Mouse (Mus musculus) forebrain, embryonic 14.5 days (tissue): ENCODE data around the gene Alox5. TPM values are rescaled to one million over a fixed set of nuclear protein-coding genes. Genes with fewer than 3 reads are reported as not detected.
"Not testable (repeated sequence)": the region's sequence is repeated elsewhere in the genome, so short reads cannot be mapped to it uniquely, and the experiment has no call there.

Experiments used
- ATAC-seq: fragments of 200-750 bp; cut with Nextera tagmentation; 2 replicates; pipeline ENCODE4 v1.8.0; 2017; ENCODE audit warnings: mild to moderate bottlenecking, moderate library complexity
- DNase-seq: peaks from one replicate; pipeline ENCODE4 v3.0.0-alpha.2; 2015; ENCODE audit warnings: low spot score
- H3K27ac ChIP-seq: fragments of 300-500 bp; sonication (generic); 2 replicates; pipeline ENCODE4 v1.5.1; 2014; ENCODE audit warnings: low read depth, mild to moderate bottlenecking, control low read depth, low read length, moderate library complexity
- H3K27me3 ChIP-seq: fragments of 300-500 bp; sonication (generic); replicated peaks from 2 replicates; pipeline ENCODE4 v1.6.1; 2014; ENCODE audit warnings: low read length, control low read depth, mixed read lengths; ENCODE audit not compliant: control insufficient read depth, insufficient read depth
- H3K36me3 ChIP-seq: fragments of 300-500 bp; sonication (generic); 2 replicates; pipeline ENCODE4 v1.6.1; 2014; ENCODE audit warnings: low read length, control low read depth; ENCODE audit not compliant: control insufficient read depth, insufficient read depth
- H3K4me1 ChIP-seq: fragments of 300-500 bp; sonication (generic); 2 replicates; pipeline ENCODE4 v1.6.1; 2014; ENCODE audit warnings: antibody characterized with exemption, low read length, control low read depth; ENCODE audit not compliant: control insufficient read depth, insufficient read depth
- H3K4me2 ChIP-seq: fragments of 300-500 bp; sonication (generic); 2 replicates; pipeline ENCODE4 v1.6.1; 2014; ENCODE audit warnings: mild to moderate bottlenecking, control low read depth, low read length
- H3K4me3 ChIP-seq: fragments of 300-500 bp; sonication (generic); 2 replicates; pipeline ENCODE4 v1.5.1; 2014; ENCODE audit warnings: low read depth, low read length, control low read depth
- H3K9ac ChIP-seq: fragments of 300-500 bp; sonication (generic); 2 replicates; pipeline ENCODE4 v1.6.1; 2014; ENCODE audit warnings: mild to moderate bottlenecking, low read length, control low read depth, moderate library complexity
- H3K9me3 ChIP-seq: fragments of 300-500 bp; sonication (generic); replicated peaks from 2 replicates; pipeline ENCODE4 v1.6.1; 2016; ENCODE audit warnings: low read length, control low read depth, mixed read lengths; ENCODE audit not compliant: control insufficient read depth
- WGBS: fragments of 180-500 bp; shearing (Covaris S2); extraction: QIAGEN DNeasy Blood & Tissue Kit; methylation state at CpG from one replicate; pipeline ENCODE4 v1.1.7; 2014; 5-methylcytosine and 5-hydroxymethylcytosine counted together
- polyA plus RNA-seq: library from polyadenylated mRNA; unstranded; fragments of >200 nt; fragmentation: Nextera tagmentation; extraction: Ambion mirVana; gene quantifications from 2 replicates; pipeline ENCODE4 v1.2.1, GENCODE M21; 2014

Gene Alox5
- 0.50 and 0.74 TPM in 2 replicates for polyA plus RNA-seq

DNA sequence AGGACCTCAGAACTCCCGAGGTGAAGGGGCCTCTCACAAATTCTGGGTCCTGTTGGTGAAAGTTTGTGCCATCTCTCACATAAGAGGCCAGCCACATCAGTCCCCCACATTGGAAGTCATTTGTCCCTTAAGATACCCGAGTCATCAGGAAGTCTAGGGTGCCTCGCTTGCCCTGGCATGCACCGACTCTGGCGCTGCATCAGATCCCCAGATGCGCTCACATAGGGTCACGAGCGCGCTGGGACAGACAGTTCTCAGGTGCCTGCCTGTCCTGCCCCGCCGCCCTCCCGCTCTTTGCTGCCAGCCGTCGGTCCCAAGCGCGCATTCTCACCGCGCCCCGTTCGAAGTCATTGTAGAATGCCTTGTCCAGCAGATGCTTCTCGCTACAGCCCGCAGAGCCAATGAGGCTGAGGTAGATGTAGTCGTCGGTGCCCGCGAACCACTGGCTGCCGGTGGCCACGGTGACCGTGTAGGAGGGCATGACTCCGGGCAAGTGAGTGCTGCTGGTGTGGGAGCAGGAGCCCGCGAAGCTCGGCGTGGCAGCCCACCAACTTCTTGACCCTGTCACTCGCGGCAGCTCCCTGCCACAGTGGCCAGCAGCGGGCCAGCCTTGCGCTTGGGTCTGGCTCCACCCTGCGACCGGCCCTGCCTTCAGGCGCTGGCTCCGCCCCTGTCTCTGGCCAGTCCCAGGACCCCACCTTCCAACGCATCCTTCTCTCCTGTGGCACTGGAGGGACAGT, at the start of gene Alox5:
Alox5 (minus strand) TSS at position 635 of the 740 bp plus-strand sequence.
- no peak for DNase-seq
- peaks cover 4% of the 10 kb centered on the region; the same call in 1 of the 2 replicates for H3K4me1 ChIP-seq
- no peaks in the 10 kb centered on the region for H3K36me3 ChIP-seq
- WGBS, result 3% methylated on average over 43 of the region's 43 CpGs
- peak within 1 kb of the TSS; percentile 23 for H3K4me3 ChIP-seq
- no peak within 1 kb of the TSS for H3K27ac ChIP-seq
- peak within 1 kb of the TSS; percentile 59 for H3K4me2 ChIP-seq
- 0 out of 2 replicates have a peak, but pooled peaks cover 8% of the 10 kb centered on the region for H3K27me3 ChIP-seq
- peak; percentile 44; the same call in 1 of the 2 replicates for ATAC-seq
- H3K9ac ChIP-seq, result peak within 1 kb of the TSS; percentile 41; the same call in 1 of the 2 replicates
- H3K9me3 ChIP-seq, result no peaks in the 10 kb centered on the region

DNA sequence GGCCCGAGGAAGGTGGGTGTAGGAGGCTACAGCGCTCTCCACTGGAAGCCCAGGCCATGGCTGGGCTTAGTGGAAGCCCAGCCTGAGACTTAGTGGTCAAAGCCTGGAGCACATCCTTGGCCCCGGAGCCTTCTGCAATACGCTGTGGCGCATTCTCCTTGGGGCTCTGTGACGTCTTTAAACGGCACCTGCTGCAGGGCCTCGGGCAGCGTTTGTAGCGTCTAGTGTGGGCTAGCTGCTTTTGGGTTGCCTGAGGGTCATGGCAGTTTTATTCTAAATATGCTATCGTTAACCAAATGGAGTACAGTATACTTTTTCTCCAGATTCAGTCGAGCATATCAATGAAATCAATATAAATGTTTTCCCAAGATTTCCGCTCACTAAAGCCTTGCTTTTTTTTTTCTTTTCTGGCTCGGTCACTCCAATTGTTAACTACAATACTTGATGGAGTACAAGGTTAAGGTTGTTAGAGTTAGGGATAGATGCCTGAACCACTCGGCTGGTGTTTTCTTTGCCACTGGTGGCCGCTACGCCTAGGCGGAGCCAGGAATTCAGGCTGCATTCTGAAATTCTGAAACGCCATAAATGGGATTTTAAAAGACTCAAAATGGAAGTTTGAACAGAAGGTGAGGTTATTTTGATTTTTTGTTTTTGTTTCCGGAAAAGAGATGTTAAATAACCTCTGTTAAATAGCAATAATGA, 45.5 kb upstream of the Alox5 start, which contains the start of gene Olfr212:
Olfr212 (plus strand) TSS at position 215 of the 702 bp plus-strand sequence.
- H3K4me3 ChIP-seq, DNase-seq, H3K27ac ChIP-seq, ATAC-seq, H3K27me3 ChIP-seq, H3K36me3 ChIP-seq, H3K9ac ChIP-seq, H3K4me2 ChIP-seq, H3K4me1 ChIP-seq, H3K9me3 ChIP-seq: not testable (repeated sequence)
- 93% methylated on average over 19 of the region's 20 CpGs for WGBS

DNA sequence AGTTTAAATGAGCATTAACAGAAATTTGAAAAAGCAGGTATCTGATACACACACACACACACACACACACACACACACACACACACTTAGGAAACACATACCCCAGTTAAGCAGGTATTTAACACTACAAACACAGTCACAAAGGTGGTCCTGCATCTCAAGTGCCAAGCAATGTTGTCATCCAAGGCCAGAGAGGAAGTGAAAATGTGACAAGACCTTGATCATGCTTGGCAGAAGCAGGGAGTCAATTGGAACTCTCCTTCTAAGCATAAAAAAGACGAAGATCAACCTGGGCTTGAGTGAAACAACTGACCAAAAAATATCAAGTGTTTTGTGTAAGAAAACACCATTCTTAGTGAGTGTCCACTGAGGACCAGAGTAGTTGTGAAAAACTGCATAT, 35.0 kb upstream of the Alox5 start:
- H3K4me1 ChIP-seq, result no peaks in the 10 kb centered on the region
- WGBS, result 85% methylated on average over 1 of the region's 1 CpGs
- H3K27ac ChIP-seq, result no peak overlapping the region

DNA sequence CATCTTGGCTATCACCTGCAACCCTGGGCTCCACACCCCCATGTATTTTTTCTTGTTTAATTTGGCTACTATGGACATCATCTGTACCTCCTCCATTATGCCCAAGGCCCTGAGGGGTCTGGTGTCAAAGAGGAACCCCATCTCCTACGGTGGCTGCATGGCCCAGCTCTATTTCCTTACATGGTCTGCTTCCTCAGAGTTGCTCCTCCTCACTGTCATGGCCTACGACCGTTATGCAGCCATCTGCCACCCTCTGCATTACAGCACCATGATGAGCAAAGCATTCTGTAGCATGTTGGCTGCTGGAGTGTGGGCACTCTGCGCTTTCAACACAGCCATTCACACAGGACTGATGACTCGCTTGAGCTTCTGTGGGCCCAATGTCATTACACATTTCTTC, 32.8 kb upstream of the Alox5 start:
- H3K4me3 ChIP-seq, result no peak overlapping the region
- no peaks in the 10 kb centered on the region for H3K4me1 ChIP-seq
- no peak overlapping the region for H3K27ac ChIP-seq
- DNase-seq, result no peak
- H3K9me3 ChIP-seq, result no peaks in the 10 kb centered on the region
- H3K36me3 ChIP-seq, result no peaks in the 10 kb centered on the region
- no peak for ATAC-seq
- H3K27me3 ChIP-seq, result no peaks in the 10 kb centered on the region
- 87% methylated on average over 5 of the region's 5 CpGs for WGBS
- H3K9ac ChIP-seq, result no peak overlapping the region
- H3K4me2 ChIP-seq, result no peak overlapping the region

More for the DNA sequence above, 35.0 kb upstream of the Alox5 start:
- no peak overlapping the region for H3K4me2 ChIP-seq
- no peaks in the 10 kb centered on the region for H3K9me3 ChIP-seq
- DNase-seq (no peak), ATAC-seq (no peak)
- no peak overlapping the region for H3K4me3 ChIP-seq
- no peaks in the 10 kb centered on the region for H3K27me3 ChIP-seq
- H3K36me3 ChIP-seq, result no peaks in the 10 kb centered on the region
- H3K9ac ChIP-seq, result no peak overlapping the region

DNA sequence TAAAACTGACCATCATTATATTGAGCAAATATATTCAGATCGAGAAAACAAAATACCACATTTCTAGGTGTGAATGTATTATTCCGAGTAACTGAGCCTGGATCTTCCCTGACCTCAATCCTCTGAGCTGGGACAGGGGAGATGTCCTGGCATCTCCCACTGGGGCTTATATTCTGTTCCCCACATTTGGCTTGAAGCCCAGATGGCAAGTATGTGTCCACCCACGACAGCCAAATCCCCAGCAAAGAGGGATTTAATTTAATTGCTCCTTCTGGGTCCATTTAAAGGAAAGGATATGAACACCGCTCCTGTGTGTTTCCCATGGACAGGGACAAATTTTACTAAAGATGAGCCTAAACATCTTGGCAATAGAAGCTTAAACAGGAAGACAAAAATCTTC, 27.8 kb upstream of the Alox5 start, which contains the start of gene Olfr211:
Olfr211 (plus strand) TSS at position 301 of the 400 bp plus-strand sequence.
- Histone ChIP-seq H3K9me3 (no peaks in the 10 kb centered on the region), H3K4me1 (no peaks in the 10 kb centered on the region), H3K9ac (no peak within 1 kb of the TSS), H3K4me2 (no peak within 1 kb of the TSS), H3K27ac (no peak within 1 kb of the TSS), H3K4me3 (no peak within 1 kb of the TSS), H3K27me3 (no peaks in the 10 kb centered on the region), H3K36me3 (no peaks in the 10 kb centered on the region)
- DNase-seq, result peak; percentile 4
- no peak for ATAC-seq
- WGBS, result 68% methylated on average over 4 of the region's 4 CpGs

DNA sequence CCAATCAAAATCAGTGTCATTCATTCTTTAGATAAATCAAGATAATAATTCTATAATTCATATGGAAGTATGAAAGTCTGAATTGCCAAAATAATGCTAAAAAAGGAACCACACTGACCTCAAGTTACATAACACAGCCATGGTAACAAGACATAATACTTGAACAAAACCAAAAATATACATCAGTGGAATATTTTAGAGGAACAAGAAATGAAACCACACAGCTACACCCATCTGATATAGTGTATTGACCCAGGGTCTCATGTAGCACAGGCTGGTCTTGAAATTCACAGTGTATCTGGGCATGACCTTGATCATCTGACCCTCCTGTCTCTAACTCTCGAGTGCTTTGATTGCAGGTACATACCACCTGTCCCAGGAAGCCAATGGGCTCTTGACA, 25.9 kb upstream of the Alox5 start:
- Histone ChIP-seq H3K27ac (no peak overlapping the region), H3K4me3 (no peak overlapping the region), H3K4me1 (no peaks in the 10 kb centered on the region), H3K27me3 (no peaks in the 10 kb centered on the region), H3K9ac (no peak overlapping the region), H3K4me2 (no peak overlapping the region), H3K9me3 (no peaks in the 10 kb centered on the region), H3K36me3 (no peaks in the 10 kb centered on the region)
- ATAC-seq, result no peak
- DNase-seq, result no peak
- 58% methylated on average over 1 of the region's 1 CpGs for WGBS

DNA sequence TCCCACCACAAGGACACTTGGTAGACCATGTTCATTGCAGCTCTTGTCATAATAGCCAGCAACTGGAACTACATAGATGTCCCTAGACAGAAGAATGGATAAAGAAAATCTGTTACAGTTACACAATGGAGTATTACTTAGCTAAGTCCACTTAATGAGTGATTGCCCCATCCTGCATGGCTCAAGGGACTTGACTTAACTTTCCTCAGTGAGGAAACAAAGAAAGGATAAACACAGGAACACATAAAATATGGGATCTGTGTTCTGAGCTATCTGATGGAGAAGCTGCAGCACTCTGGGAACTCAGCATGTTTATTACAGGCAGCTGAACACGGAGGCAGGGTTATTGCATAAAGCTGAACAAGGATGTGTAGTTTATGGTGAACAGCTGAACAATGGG, 24.1 kb upstream of the Alox5 start:
- ATAC-seq, result no peak
- Histone ChIP-seq H3K9ac (no peak overlapping the region), H3K27ac (no peak overlapping the region), H3K4me3 (no peak overlapping the region), H3K9me3 (no peaks in the 10 kb centered on the region), H3K36me3 (no peaks in the 10 kb centered on the region), H3K4me2 (no peak overlapping the region), H3K27me3 (no peaks in the 10 kb centered on the region), H3K4me1 (no peaks in the 10 kb centered on the region)
- no peak for DNase-seq
- 73% methylated on average over 1 of the region's 1 CpGs for WGBS

DNA sequence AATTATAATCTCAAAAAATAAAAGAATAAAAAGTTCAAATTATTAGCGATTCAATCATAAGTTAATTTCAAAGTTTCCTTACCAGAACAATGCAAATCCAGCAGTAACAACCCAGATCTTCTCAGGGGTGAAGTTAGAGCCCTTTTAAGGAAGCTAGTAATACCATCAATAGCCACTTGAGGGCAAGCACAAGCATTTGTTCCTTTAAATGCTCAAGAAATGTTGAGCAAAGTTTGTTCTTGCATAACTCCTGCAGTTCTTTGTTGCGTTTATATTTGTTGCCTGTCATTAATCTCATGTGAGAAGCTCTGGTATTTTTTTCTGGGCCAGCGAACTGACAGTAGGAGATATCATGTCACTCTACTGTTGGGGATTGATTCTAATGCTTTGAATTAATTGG, 7.1 kb upstream of the Alox5 start:
- WGBS, result 42% methylated on average over 3 of the region's 3 CpGs
- Histone ChIP-seq H3K4me1 (no peaks in the 10 kb centered on the region), H3K27ac (no peak overlapping the region), H3K4me2 (no peak overlapping the region), H3K4me3 (no peak overlapping the region), H3K36me3 (no peaks in the 10 kb centered on the region), H3K9ac (no peak overlapping the region), H3K27me3 (no peaks in the 10 kb centered on the region), H3K9me3 (no peaks in the 10 kb centered on the region)
- DNase-seq, result peak; percentile 39
- ATAC-seq, result no peak

DNA sequence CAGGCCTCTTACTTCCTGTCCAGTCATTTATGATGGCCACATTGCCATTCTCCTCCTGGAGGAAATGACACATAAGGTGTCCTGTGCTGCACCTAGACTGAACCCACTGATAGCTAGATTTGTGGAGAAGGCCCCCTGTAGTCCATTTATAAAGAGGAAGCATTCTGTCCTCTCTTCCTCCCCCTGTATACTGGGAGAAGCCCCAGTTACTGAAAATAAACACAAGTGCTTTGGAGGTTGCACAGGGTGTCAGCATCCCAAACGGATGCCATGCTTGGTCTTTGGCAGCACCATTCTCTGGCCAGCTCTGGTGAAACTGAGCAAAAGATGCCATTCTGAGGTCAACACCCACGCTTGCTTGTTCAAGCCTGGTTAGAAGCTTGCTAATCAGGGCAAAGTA, 1.7 kb downstream of the Alox5 start:
- H3K4me1 ChIP-seq, result peaks cover 4% of the 10 kb centered on the region; the same call in 1 of the 2 replicates
- H3K4me3 ChIP-seq, result no peak overlapping the region
- H3K9me3 ChIP-seq, result no peaks in the 10 kb centered on the region
- 73% methylated on average over 2 of the region's 2 CpGs for WGBS
- H3K27ac ChIP-seq, result no peak overlapping the region
- no peak for DNase-seq
- no peak overlapping the region for H3K9ac ChIP-seq
- ATAC-seq, result no peak
- H3K4me2 ChIP-seq, result no peak overlapping the region
- 0 out of 2 replicates have a peak, but pooled peaks cover 8% of the 10 kb centered on the region for H3K27me3 ChIP-seq
- no peaks in the 10 kb centered on the region for H3K36me3 ChIP-seq
